In the genomic region with DNA sequence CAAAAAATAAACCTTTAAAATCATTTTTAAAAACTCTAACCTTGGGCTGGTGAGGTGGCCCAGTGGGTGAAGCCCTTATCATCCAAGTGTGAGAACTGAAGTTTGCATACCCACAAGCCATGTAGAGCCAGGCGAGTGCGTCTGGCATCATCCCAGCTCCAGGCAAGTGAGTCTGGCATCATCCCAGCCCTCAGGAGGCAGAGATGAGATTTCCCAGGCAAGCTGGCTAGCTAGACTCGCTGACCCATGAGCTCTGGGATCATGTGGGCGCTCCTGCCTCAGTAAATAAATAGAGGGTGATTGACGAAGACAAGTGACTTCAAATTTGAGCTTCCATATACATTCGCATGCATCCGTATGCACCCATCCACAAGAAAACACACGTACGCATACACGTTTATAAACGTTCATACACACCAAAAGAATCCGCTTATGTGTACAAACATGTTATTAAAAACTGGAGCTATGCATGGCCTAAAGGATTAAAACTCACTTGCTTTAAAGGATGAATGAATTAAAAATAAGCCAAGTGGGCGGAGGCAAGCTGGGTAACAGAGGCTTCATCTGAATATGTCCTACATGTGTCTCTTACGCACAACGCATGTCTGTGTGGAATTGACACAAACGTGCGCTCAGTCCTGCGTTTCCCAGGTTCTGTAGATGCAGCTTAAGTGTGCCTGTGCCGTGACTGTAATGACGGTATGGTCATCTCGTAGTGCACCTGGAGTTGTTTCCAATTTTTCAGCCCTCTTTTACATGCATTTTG, we compare ENCODE assay signal across 8 mouse cellular contexts. TPM values are rescaled to one million over a fixed set of nuclear protein-coding genes. Genes with fewer than 3 reads are reported as not detected.
A peak's percentile ranks its signal among the peaks of the same experiment; 100 is the strongest.
DNase-seq lines count a peak whose midpoint lies in the region; ATAC-seq and TF ChIP-seq lines count a peak whose summit lies in the region.

No protein-coding gene starts in this region.

- 0 out of 2 replicates have a peak overlapping the region, but pooled peaks have one; percentile 34 for H3K4me2 ChIP-seq in hindbrain, postnatal 0 days (ENCODE audit: low read depth, low read length)
- peak overlapping the region; percentile 26 for H3K4me2 ChIP-seq in liver, embryonic 13.5 days
- no peak overlapping the region for H3K4me2 ChIP-seq in neural tube, embryonic 14.5 days (ENCODE audit: low read depth, low read length)

- 47% methylated on average over 21 of the region's 21 CpGs for WGBS in hindbrain, postnatal 0 days
- 78% methylated on average over 21 of the region's 21 CpGs for WGBS in liver, embryonic 13.5 days (ENCODE audit: insufficient replicate concordance)
- 69% methylated on average over 21 of the region's 21 CpGs for WGBS in neural tube, embryonic 14.5 days

- H3K36me3 ChIP-seq in hindbrain, postnatal 0 days (ENCODE audit: insufficient read depth, low read length): no peaks in the 10 kb centered on the region
- no peaks in the 10 kb centered on the region for H3K36me3 ChIP-seq in liver, embryonic 13.5 days
- H3K36me3 ChIP-seq in neural tube, embryonic 14.5 days (ENCODE audit: control insufficient read depth, insufficient read depth, low read length): no peaks in the 10 kb centered on the region

- DNase-seq in adrenal gland, adult 2 months: peak; percentile 48
- no peak for DNase-seq in adrenal gland, adult 8-10 months
- DNase-seq in cerebellum, adult 18-20 months: peak; percentile 89 to 90
- DNase-seq in gastrocnemius, postnatal 10 days: peak; percentile 53
- peak; percentile 83 for DNase-seq in hindbrain, postnatal 0 days (ENCODE audit: low spot score)
- no peak for DNase-seq in liver, embryonic 13.5 days

- no peaks in the 10 kb centered on the region for H3K9me3 ChIP-seq in hindbrain, postnatal 0 days (ENCODE audit: low read length)
- no peaks in the 10 kb centered on the region for H3K9me3 ChIP-seq in liver, embryonic 13.5 days (replicated peaks)
- H3K9me3 ChIP-seq in neural tube, embryonic 14.5 days (ENCODE audit: control insufficient read depth, low read length): no peaks in the 10 kb centered on the region

- peak overlapping the region; percentile 70 for H3K27ac ChIP-seq in hindbrain, postnatal 0 days
- H3K27ac ChIP-seq in liver, embryonic 13.5 days: no peak overlapping the region
- peak overlapping the region; percentile 90 for H3K27ac ChIP-seq in neural tube, embryonic 14.5 days (ENCODE audit: low read depth, low read length)

- no peak overlapping the region for H3K4me3 ChIP-seq in hindbrain, postnatal 0 days (ENCODE audit: low read length)
- H3K4me3 ChIP-seq in liver, embryonic 13.5 days (replicated peaks): no peak overlapping the region
- no peak overlapping the region for H3K4me3 ChIP-seq in neural tube, embryonic 14.5 days (ENCODE audit: low read depth, low read length)

- H3K27me3 ChIP-seq in hindbrain, postnatal 0 days (ENCODE audit: insufficient read depth, low read length): no peaks in the 10 kb centered on the region
- no peaks in the 10 kb centered on the region for H3K27me3 ChIP-seq in liver, embryonic 13.5 days
- no peaks in the 10 kb centered on the region for H3K27me3 ChIP-seq in neural tube, embryonic 14.5 days (ENCODE audit: control insufficient read depth, insufficient read depth, low read length)

- H3K4me1 ChIP-seq in hindbrain, postnatal 0 days (ENCODE audit: insufficient read depth, low read length): peaks cover 24% of the 10 kb centered on the region
- peaks cover 15% of the 10 kb centered on the region for H3K4me1 ChIP-seq in liver, embryonic 13.5 days (replicated peaks)
- peaks cover 27% of the 10 kb centered on the region for H3K4me1 ChIP-seq in neural tube, embryonic 14.5 days (ENCODE audit: control insufficient read depth, insufficient read depth, low read length)

- ATAC-seq in hindbrain, postnatal 0 days: no peak
- no peak for ATAC-seq in liver, embryonic 13.5 days (ENCODE audit: low read depth)
- ATAC-seq in neural tube, embryonic 14.5 days (ENCODE audit: low read depth): no peak
- no peak for ATAC-seq in CD4-positive, CD25-positive, alpha-beta regulatory T cell, adult 4 months

- no peak for TF ChIP-seq CTCF in hindbrain, postnatal 0 days (IDR thresholded peaks at IDR 0.05; ENCODE audit: low read depth)

- no peak overlapping the region; the same call in 1 of the 2 replicates for H3K9ac ChIP-seq in hindbrain, postnatal 0 days (replicated peaks; ENCODE audit: low read length)
- H3K9ac ChIP-seq in liver, embryonic 13.5 days: 0 out of 2 replicates have a peak overlapping the region, but pooled peaks have one; percentile 23
- no peak overlapping the region for H3K9ac ChIP-seq in neural tube, embryonic 14.5 days (replicated peaks; ENCODE audit: low read depth, low read length)

RNA-seq across cellular contexts. Expression of a gene that starts 12.3 kb away (rescaled TPM):
- 10 to 100 TPM; 36.5 to 39.6 TPM for total RNA-seq in adrenal gland, adult 2 months (2021)
- polyA plus RNA-seq in adrenal gland, adult 2 months (2012; rRNA removed): 10.9 and 12.1 TPM in 2 replicates
- 10 to 100 TPM; 29.1 to 52.2 (median 44.5) TPM for total RNA-seq in adrenal gland, adult 8-10 months (2022)
- 10 to 100 TPM; 21.1 to 27.7 TPM for total RNA-seq in gastrocnemius, postnatal 10 days (2021)
- total RNA-seq in hindbrain, postnatal 0 days (2014; rRNA removed): 6.5 and 9.7 TPM in 2 replicates
- polyA plus RNA-seq in hindbrain, postnatal 0 days (2015; fragmentation: Nextera tagmentation; extraction: Ambion mirVana): 8.4 and 9.0 TPM in 2 replicates
- 4.1 and 4.4 TPM in 2 replicates for polyA plus RNA-seq in liver, embryonic 13.5 days (2015; fragmentation: Nextera tagmentation; extraction: Ambion mirVana)
- polyA plus RNA-seq in neural tube, embryonic 14.5 days (2014; fragmentation: Nextera tagmentation; extraction: Ambion mirVana): 10.1 and 12.8 TPM in 2 replicates
- not detected for polyA plus RNA-seq in CD4-positive, CD25-positive, alpha-beta regulatory T cell, adult 4 months (2017; shearing (Covaris generic))

RNA-seq across cellular contexts. Expression of a gene that starts 43.3 kb away (rescaled TPM):
- total RNA-seq in adrenal gland, adult 2 months (2021): 10 to 100 TPM; 16.1 to 18.7 TPM
- 86.7 and 101 TPM in 2 replicates for polyA plus RNA-seq in adrenal gland, adult 2 months (2012; rRNA removed)
- total RNA-seq in adrenal gland, adult 8-10 months (2022): 10 to 100 TPM in 2 of 4 experiments, 1 to 10 TPM in 2; 6.7 to 16.2 (median 12.1) TPM
- total RNA-seq in gastrocnemius, postnatal 10 days (2021): 10 to 100 TPM; 26.0 to 37.9 TPM
- total RNA-seq in hindbrain, postnatal 0 days (2014; rRNA removed): 46.1 and 51.1 TPM in 2 replicates
- polyA plus RNA-seq in hindbrain, postnatal 0 days (2015; fragmentation: Nextera tagmentation; extraction: Ambion mirVana): 47.6 and 54.6 TPM in 2 replicates
- 3.1 TPM in 2 replicates for polyA plus RNA-seq in liver, embryonic 13.5 days (2015; fragmentation: Nextera tagmentation; extraction: Ambion mirVana)
- 26.5 and 33.1 TPM in 2 replicates for polyA plus RNA-seq in neural tube, embryonic 14.5 days (2014; fragmentation: Nextera tagmentation; extraction: Ambion mirVana)
- 1 to 10 TPM in 1 of 2 experiments, under 1 TPM in 1; 0.91 to 1.3 TPM for polyA plus RNA-seq in CD4-positive, CD25-positive, alpha-beta regulatory T cell, adult 4 months (2017; shearing (Covaris generic))

Comparison
In these comparisons a context has a peak if more than half of its experiments do, and no peak if none do; other contexts are left out.
1. DNase-seq: peak in adrenal gland, adult 2 months (single experiment), cerebellum, adult 18-20 months (2 of 2), gastrocnemius, postnatal 10 days (single experiment) and hindbrain, postnatal 0 days (single experiment); none in adrenal gland, adult 8-10 months (single experiment) and liver, embryonic 13.5 days (single experiment).